Mouse (Mus musculus) MEL (cell line): Measurements from ENCODE around the gene Pitx3. TPM values are rescaled to one million over a fixed set of nuclear protein-coding genes. Genes with fewer than 3 reads are reported as not detected.
"Not testable (repeated sequence)": the region's sequence is repeated elsewhere in the genome, so short reads cannot be mapped to it uniquely, and the experiment has no call there.

Experiments used
- DNase-seq: peaks from one replicate; pipeline ENCODE4 v3.0.0; 2011; ENCODE audit warnings: low read depth, low spot score
- H3K27ac ChIP-seq: 2 replicates; pipeline ENCODE4 v1.5.1; 2012; ENCODE audit warnings: low read depth, mild to moderate bottlenecking, control low read depth, low read length, moderate library complexity; ENCODE audit not compliant: control insufficient read depth
- H3K27me3 ChIP-seq, 2 experiments: fragments of 150-350 bp in 1 of 2; sonication (generic) in 1 of 2; 2 replicates each; pipeline ENCODE4 v1.6.1; 2012; ENCODE audit warnings: low read length in 2 of 2, mild to moderate bottlenecking in 2 of 2, improper control_type of control experiment in 1 of 2, moderate library complexity in 1 of 2; ENCODE audit not compliant: insufficient read depth in 2 of 2, control insufficient read depth in 1 of 2
- H3K36me3 ChIP-seq, 2 experiments: 2 replicates each; pipeline ENCODE4 v1.6.1; 2012 to 2014; ENCODE audit warnings: low read length in 2 of 2, improper control_type of control experiment in 1 of 2, inconsistent platforms in 1 of 2, mild to moderate bottlenecking in 1 of 2; ENCODE audit not compliant: insufficient read depth in 2 of 2, control insufficient read depth in 1 of 2
- H3K4me1 ChIP-seq, 2 experiments: fragments of 150-350 bp in 1 of 2; sonication (generic) in 1 of 2; 2 replicates each; pipeline ENCODE4 v1.6.1; 2012; ENCODE audit warnings: low read length in 2 of 2, improper control_type of control experiment in 1 of 2, mild to moderate bottlenecking in 1 of 2; ENCODE audit not compliant: insufficient read depth in 2 of 2, control insufficient read depth in 1 of 2
- H3K4me3 ChIP-seq, 2 experiments: fragments of 150-350 bp in 1 of 2; sonication (generic) in 1 of 2; 2 replicates each; pipeline ENCODE4 v1.5.1; 2012; ENCODE audit warnings: low read depth in 2 of 2, low read length in 2 of 2, mild to moderate bottlenecking in 2 of 2, moderate library complexity in 2 of 2, control low read depth in 1 of 2, improper control_type of control experiment in 1 of 2; ENCODE audit not compliant: control insufficient read depth in 1 of 2, insufficient read depth in 1 of 2
- H3K79me2 ChIP-seq: 2 replicates; pipeline ENCODE4 v1.6.1; 2012; ENCODE audit warnings: mild to moderate bottlenecking, low read length, moderate library complexity; ENCODE audit not compliant: control insufficient read depth, poor library complexity, insufficient read depth
- H3K9ac ChIP-seq: 2 replicates; pipeline ENCODE4 v1.6.1; 2012; ENCODE audit warnings: low read depth, mild to moderate bottlenecking, control low read depth, low read length, moderate library complexity; ENCODE audit not compliant: control insufficient read depth, poor library complexity, severe bottlenecking
- H3K9me3 ChIP-seq: fragments of 150-350 bp; sonication (generic); replicated peaks from 2 replicates; pipeline ENCODE4 v1.6.1; 2012; ENCODE audit warnings: mild to moderate bottlenecking, low read length, improper control_type of control experiment, moderate library complexity; ENCODE audit not compliant: insufficient read depth
- CTCF ChIP-seq, 3 experiments: IDR thresholded peaks in 2 of 3; conservative IDR thresholded peaks in 1 of 3; 2 replicates each; pipeline ENCODE4 v1.5.1; 2011 to 2012; ENCODE audit warnings: low read length in 3 of 3, low read depth in 2 of 3, mild to moderate bottlenecking in 2 of 3, improper control_type of control experiment in 1 of 3, inconsistent platforms in 1 of 3, mixed read lengths in 1 of 3, moderate library complexity in 1 of 3; ENCODE audit not compliant: control insufficient read depth in 1 of 3, insufficient read depth in 1 of 3, poor library complexity in 1 of 3, severe bottlenecking in 1 of 3
- E2F4 ChIP-seq: IDR thresholded peaks from 2 replicates; pipeline ENCODE4 v1.6.1; 2011; ENCODE audit warnings: low read depth, low read length, improper control_type of control experiment, borderline replicate concordance
- MAFK ChIP-seq: IDR thresholded peaks from 2 replicates; pipeline ENCODE4 v1.6.1; 2011; ENCODE audit warnings: low read depth, mild to moderate bottlenecking, low read length, improper control_type of control experiment, borderline replicate concordance
- MXI1 ChIP-seq: IDR thresholded peaks from 2 replicates; pipeline ENCODE4 v1.6.1; 2011; ENCODE audit warnings: mild to moderate bottlenecking, low read depth, low read length, improper control_type of control experiment
- MYB ChIP-seq: IDR thresholded peaks from 2 replicates; pipeline ENCODE4 v1.6.1; 2011; ENCODE audit warnings: mild to moderate bottlenecking, low read depth, low read length, improper control_type of control experiment
- POLR2A ChIP-seq, 2 experiments: IDR thresholded peaks; 2 replicates each; pipeline ENCODE4 v1.6.1; 2011 to 2012; ENCODE audit warnings: low read length in 2 of 2, mild to moderate bottlenecking in 2 of 2, control low read depth in 1 of 2, improper control_type of control experiment in 1 of 2, low read depth in 1 of 2, moderate library complexity in 1 of 2; ENCODE audit not compliant: control insufficient read depth in 1 of 2, insufficient read depth in 1 of 2, poor library complexity in 1 of 2
- RCOR1 ChIP-seq: IDR thresholded peaks from 2 replicates; pipeline ENCODE4 v1.6.1; 2012; ENCODE audit warnings: low read depth, mild to moderate bottlenecking, inconsistent platforms, low read length, improper control_type of control experiment
- SMC3 ChIP-seq: IDR thresholded peaks from 2 replicates; pipeline ENCODE4 v1.6.1; 2011; ENCODE audit warnings: low read depth, low read length, improper control_type of control experiment
- TBP ChIP-seq: IDR thresholded peaks from 2 replicates; pipeline ENCODE4 v1.8.0; 2011; ENCODE audit warnings: low read depth, low read length, improper control_type of control experiment
- UBTF ChIP-seq: IDR thresholded peaks from 2 replicates; pipeline ENCODE4 v1.6.1; 2012; ENCODE audit warnings: low read depth, mild to moderate bottlenecking, inconsistent platforms, low read length, improper control_type of control experiment, moderate library complexity, borderline replicate concordance; ENCODE audit not compliant: insufficient read depth
- ZNF384 ChIP-seq: IDR thresholded peaks from 2 replicates; pipeline ENCODE4 v1.6.1; 2012; ENCODE audit warnings: low read depth, mild to moderate bottlenecking, inconsistent platforms, low read length, improper control_type of control experiment
- polyA plus RNA-seq, 2 experiments: library from polyadenylated mRNA; stranded (reverse) in 1 of 2; unstranded in 1 of 2; fragments of >175 nt in 1 of 2; fragments of >200 nt in 1 of 2; gene quantifications; 2 replicates each; pipeline versions ENCODE4 v1.2.1 to v1.2.4; 2012; ENCODE audit warnings: low replicate concordance in 2 of 2, low read depth in 1 of 2; ENCODE audit not compliant: insufficient read length in 2 of 2, insufficient read depth in 1 of 2, missing spikeins in 1 of 2
- total RNA-seq: library from RNA; depleted of rRNA; stranded (reverse); fragments of 300-350 nt; gene quantifications from 2 replicates; pipeline ENCODE4 v1.2.3, GENCODE M21; 2012

Gene Pitx3
- total and polyA plus RNA-seq, 3 experiments: 0.08 to 0.28 TPM; not detected in 1

GRCm38 (mm10) chr19:46169396-46169795 is 21.3 kb upstream of the Pitx3 start:
- DNase-seq: no peak
- H3K9ac ChIP-seq: no peak overlapping the region
- no peaks in the 10 kb centered on the region for H3K27me3 ChIP-seq
- H3K4me1 ChIP-seq: no peaks in the 10 kb centered on the region; a peak in 1 of 4 replicates
- H3K36me3 ChIP-seq: peaks cover 0 to 23% of the 10 kb centered on the region in 2 experiments; a peak in 2 of 4 replicates
- no peaks in the 10 kb centered on the region for H3K9me3 ChIP-seq
- no peak overlapping the region for H3K4me3 ChIP-seq
- no peak overlapping the region for H3K27ac ChIP-seq
- no peaks in the 10 kb centered on the region for H3K79me2 ChIP-seq
- peak; percentile 92; the same call in 1 of the 2 replicates for TF ChIP-seq MAFK
- no peak for TF ChIP-seq SMC3
- no peak for TF ChIP-seq ZNF384
- no peak for TF ChIP-seq CTCF (IDR thresholded peaks at IDR 0.05 in 2 of 3, conservative IDR thresholded peaks at IDR 0.05 in 1 of 3; ENCODE audit: control insufficient read depth in 1 of 3, insufficient read depth in 1 of 3, low read depth in 2 of 3, low read length in 3 of 3, poor library complexity in 1 of 3, severe bottlenecking in 1 of 3)
- TF ChIP-seq MXI1: no peak
- no peak for TF ChIP-seq E2F4

GRCm38 (mm10) chr19:46167169-46167568 is 19.0 kb upstream of the Pitx3 start:
- not testable (repeated sequence) for H3K27ac ChIP-seq, H3K4me3 ChIP-seq, H3K27me3 ChIP-seq, H3K79me2 ChIP-seq, H3K9me3 ChIP-seq, H3K4me1 ChIP-seq, H3K9ac ChIP-seq, DNase-seq
- TF ChIP-seq ZNF384: peak; percentile 71
- H3K36me3 ChIP-seq: peaks cover 0 to 25% of the 10 kb centered on the region in 2 experiments; a peak in 2 of 4 replicates

- peaks cover 0 to 21% of the 10 kb centered on the region in 2 experiments; a peak in 2 of 4 replicates for H3K36me3 ChIP-seq
- TF ChIP-seq E2F4 (no peak), TBP (no peak), UBTF (no peak), ZNF384 (no peak), RCOR1 (no peak), POLR2A (IDR thresholded peaks at IDR 0.05; ENCODE audit: control insufficient read depth in 1 of 2, insufficient read depth in 1 of 2, low read depth in 1 of 2, low read length in 2 of 2, poor library complexity in 1 of 2) (no peak), MYB (no peak)
- TF ChIP-seq, all 39 proteins: peak for 0
- no peak for DNase-seq
- peaks cover under 1% of the 10 kb centered on the region; the same call in 1 of the 2 replicates for H3K79me2 ChIP-seq
- H3K4me3 ChIP-seq: no peak overlapping the region
- H3K27ac ChIP-seq: no peak overlapping the region
- no peaks in the 10 kb centered on the region; a peak in 1 of 4 replicates for H3K4me1 ChIP-seq
- no peaks in the 10 kb centered on the region for H3K27me3 ChIP-seq
- H3K9ac ChIP-seq: no peak overlapping the region
- H3K9me3 ChIP-seq: no peaks in the 10 kb centered on the region
Measured at GRCm38 (mm10) chr19:46165950-46166349, 17.8 kb upstream of the Pitx3 start.
